Mouse (Mus musculus): Measurements from ENCODE around the gene Tigd4. TPM values are rescaled to one million over a fixed set of nuclear protein-coding genes. Genes with fewer than 3 reads are reported as not detected.
"Not testable (repeated sequence)": the region's sequence is repeated elsewhere in the genome, so short reads cannot be mapped to it uniquely, and the experiment has no call there.

Tigd4 gene
- total RNA-seq (2021), result under 1 TPM; 0.12 to 0.21 TPM
- long read RNA-seq, experiment 1, result 0 reads
- long read RNA-seq, experiment 2, result 0 reads

- no peak for DNase-seq (ENCODE audit: low spot score in 2 of 2)
Measured at GRCm38 (mm10) chr3:84593274-84593673, at the start of gene Tigd4. Gene Tigd4 (plus strand): TSS chr3:84593574.

- DNase-seq (ENCODE audit: low spot score in 2 of 2), result no peak
Measured at GRCm38 (mm10) chr3:84547177-84547576, 46.2 kb upstream of the Tigd4 start.

- DNase-seq (ENCODE audit: low spot score in 2 of 2), result no peak
Measured at GRCm38 (mm10) chr3:84555780-84556179, 37.6 kb upstream of the Tigd4 start.

- DNase-seq (ENCODE audit: low spot score in 2 of 2), result no peak
Measured at GRCm38 (mm10) chr3:84558301-84558700, 35.1 kb upstream of the Tigd4 start.

GRCm38 (mm10) chr3:84562911-84563310 is 30.5 kb upstream of the Tigd4 start:
- not testable (repeated sequence) for DNase-seq (ENCODE audit: low spot score in 2 of 2)

GRCm38 (mm10) chr3:84563415-84563814 is 30.0 kb upstream of the Tigd4 start:
- DNase-seq (ENCODE audit: low spot score in 2 of 2), result no peak

GRCm38 (mm10) chr3:84568540-84568939 is 24.8 kb upstream of the Tigd4 start:
- peak in 1 of 2 experiments; percentile 25 for DNase-seq (ENCODE audit: low spot score in 2 of 2)

GRCm38 (mm10) chr3:84569587-84569986 is 23.8 kb upstream of the Tigd4 start:
- DNase-seq (ENCODE audit: low spot score in 2 of 2), result no peak

GRCm38 (mm10) chr3:84570501-84570900 is 22.9 kb upstream of the Tigd4 start:
- no peak for DNase-seq (ENCODE audit: low spot score in 2 of 2)

DNA sequence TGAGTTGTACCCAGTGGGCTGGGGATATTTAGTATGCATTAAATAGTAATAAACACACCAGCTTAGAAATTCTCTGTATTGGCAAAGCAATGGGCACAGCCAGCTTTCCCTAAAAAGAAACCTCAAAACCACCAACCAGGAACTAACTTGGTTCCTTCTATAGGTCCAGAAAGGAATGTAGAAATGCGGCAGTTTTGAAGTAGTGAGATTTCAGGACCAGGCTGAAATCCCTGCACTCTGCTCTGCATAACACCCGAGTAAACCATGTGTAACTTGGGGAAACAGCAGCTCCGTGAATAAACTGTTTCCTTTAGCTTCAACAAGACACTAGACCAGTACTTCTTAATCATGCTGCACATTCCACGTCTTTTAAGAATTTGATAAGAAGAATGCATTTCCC is 12.7 kb upstream of the Tigd4 start:
- no peak for DNase-seq (ENCODE audit: low spot score in 2 of 2)

DNA sequence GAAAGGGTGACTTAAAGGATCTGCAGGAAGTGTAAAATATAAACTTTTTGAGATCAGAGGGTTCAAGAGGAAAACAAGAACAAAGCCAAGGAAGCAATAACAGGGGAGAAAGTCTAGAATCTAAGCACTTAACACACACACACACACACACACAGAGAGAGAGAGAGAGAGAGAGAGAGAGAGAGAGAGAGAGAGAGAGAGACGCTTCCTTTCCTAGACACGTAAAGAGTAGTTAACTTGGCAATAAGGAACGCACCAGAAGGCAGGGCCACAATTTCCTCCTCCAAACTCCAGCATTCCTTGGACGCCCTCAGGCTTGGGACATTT is 11.7 kb upstream of the Tigd4 start:
- no peak for DNase-seq (ENCODE audit: low spot score in 2 of 2)

DNA sequence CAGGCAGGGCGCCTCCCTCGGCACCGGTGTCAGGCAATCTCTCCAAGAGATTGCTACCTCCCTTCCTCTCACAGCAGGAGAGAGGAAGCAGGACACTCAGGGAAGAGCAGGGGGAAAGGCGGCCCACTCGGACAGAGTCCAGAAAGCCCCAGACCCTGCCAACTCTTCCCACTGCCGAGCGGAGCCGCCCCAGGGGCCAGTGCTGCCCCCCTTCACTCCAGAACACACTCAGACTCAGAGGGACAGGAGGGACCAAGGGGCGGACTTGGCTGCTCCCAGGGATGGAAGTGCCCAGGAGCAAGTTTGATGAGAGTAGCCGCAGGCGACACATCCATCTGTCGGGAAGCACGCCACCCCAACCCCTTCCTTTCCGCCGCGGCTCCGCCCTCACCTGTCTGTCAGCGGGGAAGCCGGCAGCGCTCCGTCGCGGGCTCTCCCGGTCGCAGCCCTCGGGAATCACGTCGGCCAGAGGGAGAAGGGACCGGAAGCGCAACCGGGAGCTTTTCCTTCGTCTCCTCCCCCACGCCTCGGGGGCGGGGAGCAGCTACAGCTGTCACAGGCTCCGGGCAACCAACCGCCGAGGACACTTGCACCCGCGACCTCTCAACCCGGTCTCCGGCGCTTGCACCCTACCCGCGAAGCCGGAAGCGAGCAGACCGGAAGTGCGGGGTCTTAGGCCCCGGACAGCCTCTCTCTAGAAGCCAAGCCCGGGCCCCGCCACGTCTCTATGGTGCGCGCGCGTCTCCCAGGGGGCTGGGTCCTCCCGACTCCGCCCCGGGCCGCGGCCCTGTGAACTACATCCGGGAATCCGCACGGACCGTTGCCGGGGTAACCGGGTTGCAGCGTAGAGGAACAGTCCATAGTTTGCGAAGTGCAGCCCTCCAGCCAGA is 11.1 kb upstream of the Tigd4 start, which contains the start of gene Arfip1:
TSS of gene Arfip1 (minus strand) at position 603 of the 890 bp plus-strand sequence.
- peak; percentile 92 to 95 for DNase-seq (ENCODE audit: low spot score in 2 of 2)

DNA sequence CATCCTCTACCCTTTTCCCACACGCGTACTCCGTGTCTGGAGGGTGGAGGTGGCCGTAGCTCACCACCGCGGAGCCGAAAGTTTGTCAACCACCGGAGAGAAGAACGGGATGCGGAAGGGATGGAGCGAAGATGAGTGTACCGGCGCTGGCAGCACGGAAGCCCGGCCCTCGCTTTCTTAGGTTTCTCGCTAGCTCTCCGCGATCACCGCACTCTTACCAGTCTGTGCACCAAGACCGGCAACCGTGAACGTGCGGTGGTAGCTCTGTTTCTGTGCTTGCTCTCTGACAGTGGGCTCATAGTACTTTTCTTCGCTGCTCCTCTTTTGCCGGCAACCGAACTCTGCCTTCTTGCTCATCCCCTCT is 10.5 kb upstream of the Tigd4 start:
- DNase-seq (ENCODE audit: low spot score in 2 of 2), result no peak

DNA sequence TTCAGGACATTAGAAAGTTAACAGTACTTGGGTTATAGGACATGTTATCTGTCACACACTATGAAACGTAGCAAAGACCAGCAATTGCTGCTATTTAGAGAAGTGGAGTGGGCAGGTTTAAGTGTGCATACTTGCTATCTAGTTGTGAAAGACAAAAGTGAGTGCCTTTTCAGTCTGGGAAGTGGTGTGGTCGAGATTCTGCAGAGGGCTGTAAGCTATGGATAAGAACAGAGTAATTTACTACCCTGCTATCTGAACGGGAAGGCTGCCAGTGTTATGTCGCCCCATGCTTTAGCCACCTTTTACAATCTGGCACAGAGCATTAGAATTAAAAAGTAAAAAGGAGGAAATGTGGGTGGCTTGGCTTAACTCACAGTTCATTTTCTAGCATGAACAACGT is 6.6 kb upstream of the Tigd4 start:
- DNase-seq (ENCODE audit: low spot score in 2 of 2), result no peak

- peak; percentile 7 to 61 for DNase-seq (ENCODE audit: low spot score in 2 of 2)
Measured at GRCm38 (mm10) chr3:84594894-84595676, 1.7 kb downstream of the Tigd4 start.

- DNase-seq (ENCODE audit: low spot score in 2 of 2), result peak in 1 of 2 experiments; percentile 7
Measured at GRCm38 (mm10) chr3:84595677-84596234, 2.4 kb downstream of the Tigd4 start.

DNA sequence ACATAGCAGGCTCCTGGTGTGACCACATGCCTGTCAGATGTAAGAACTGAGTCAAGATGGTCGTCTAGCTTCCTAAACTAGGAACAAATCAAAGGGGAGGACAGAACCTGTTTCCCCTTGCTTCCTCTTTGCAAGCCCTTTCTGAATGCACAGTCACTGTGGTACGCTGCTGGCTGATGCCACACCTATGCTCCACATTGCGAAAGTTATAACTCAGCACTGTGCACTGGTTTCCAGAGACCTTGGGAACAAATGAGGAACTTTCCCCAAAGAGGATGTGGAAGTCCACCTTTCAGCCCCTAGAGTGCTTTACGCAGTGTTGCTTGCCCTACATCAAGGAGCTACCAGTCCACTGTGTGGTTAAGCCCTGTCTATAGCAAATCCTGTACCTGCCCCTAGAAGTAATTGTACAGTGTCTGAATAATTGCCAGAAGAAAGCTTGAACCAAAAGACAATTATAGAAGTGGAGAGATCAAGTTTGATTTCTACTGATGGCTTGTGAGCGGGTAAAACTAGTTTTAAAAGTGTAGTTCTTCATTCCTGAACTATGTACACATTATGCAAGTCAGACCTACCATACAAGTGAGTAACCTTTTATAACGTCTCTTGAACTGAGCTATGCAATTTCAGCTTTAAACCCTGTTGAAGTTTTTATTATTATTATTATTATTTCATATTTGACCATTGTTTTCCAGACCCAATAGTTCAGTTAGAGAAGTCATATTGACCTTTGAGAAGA is 4.8 kb downstream of the Tigd4 start:
- no peak for DNase-seq (ENCODE audit: low spot score in 2 of 2)

GRCm38 (mm10) chr3:84598756-84599155 is 5.4 kb downstream of the Tigd4 start:
- no peak for DNase-seq (ENCODE audit: low spot score in 2 of 2)

DNA sequence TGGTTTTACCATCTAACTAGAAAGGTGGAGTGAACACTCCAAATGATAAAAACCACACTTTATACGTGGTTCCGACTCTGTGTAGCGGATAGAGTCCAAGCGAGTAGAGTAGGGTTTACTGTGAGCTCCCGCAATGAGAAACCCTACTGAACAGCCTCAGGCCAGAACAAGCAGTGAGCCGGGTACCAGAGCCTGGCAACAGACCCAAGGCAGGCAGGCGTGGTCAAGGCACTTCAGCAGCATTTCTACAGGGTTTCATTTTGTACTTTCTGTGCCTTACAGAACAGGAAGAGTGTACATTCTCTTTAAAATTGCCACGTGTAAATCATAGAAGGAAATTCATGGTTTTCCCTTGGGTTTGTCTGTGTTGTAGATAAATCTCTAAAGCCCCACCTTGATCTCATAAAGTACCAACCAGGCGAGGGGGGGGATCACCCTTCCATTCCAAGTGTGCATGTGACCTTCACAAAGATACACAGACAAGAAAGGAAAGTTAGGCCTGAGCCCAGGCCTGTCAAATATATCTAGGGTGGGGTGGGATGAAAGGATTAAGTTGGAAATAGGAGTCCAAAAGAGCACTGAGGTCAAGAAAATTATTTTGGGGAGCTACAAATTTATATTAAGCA is 8.6 kb downstream of the Tigd4 start:
- no peak for DNase-seq (ENCODE audit: low spot score in 2 of 2)

DNA sequence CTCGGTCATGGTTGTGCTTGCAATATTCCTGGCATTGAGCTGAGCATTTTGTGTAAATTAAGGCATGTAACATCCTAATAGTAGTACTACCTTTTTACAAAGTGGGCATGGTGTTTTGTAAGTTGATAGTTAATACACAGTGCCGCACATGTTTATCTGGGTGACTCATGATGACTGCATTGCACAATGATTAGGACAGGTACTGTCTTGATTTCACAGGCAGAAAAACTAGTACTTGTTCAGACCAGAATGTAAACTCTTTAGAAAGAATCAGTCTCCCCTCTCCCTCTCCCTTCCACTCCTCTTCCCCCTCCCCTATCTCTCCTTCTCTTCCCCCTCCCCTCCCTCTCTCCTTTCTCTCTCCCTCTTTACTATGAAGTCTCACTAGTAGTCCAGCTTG is 9.4 kb downstream of the Tigd4 start:
- DNase-seq (ENCODE audit: low spot score in 2 of 2), result no peak

GRCm38 (mm10) chr3:84603212-84603611 is 9.8 kb downstream of the Tigd4 start:
- no peak for DNase-seq (ENCODE audit: low spot score in 2 of 2)

Measured in layer of hippocampus, postnatal 14 days (tissue).